Mouse (Mus musculus): ENCODE results near the gene Car11.

The Car11 gene

DNA sequence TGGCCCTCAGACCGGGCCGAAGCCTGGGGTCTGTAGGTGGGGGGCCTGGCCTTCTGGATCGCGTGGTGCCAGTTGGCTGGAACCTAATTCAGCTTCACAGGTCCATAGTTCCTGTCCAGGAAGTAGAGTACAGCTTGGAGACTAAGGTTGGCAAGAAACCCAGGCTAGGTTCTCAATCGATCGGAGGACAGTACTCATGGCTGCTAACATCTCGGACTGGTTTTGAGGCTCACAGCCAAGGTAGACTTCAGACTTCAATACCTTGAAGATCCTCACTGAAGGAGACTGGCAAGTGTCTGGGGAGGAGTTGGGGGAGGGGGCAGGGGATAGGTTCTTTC is 21.6 kb downstream of the Car11 start:
- ATAC-seq (ENCODE audit: insufficient number of reproducible peaks, low FRiP score, low TSS enrichment): no peak

DNA sequence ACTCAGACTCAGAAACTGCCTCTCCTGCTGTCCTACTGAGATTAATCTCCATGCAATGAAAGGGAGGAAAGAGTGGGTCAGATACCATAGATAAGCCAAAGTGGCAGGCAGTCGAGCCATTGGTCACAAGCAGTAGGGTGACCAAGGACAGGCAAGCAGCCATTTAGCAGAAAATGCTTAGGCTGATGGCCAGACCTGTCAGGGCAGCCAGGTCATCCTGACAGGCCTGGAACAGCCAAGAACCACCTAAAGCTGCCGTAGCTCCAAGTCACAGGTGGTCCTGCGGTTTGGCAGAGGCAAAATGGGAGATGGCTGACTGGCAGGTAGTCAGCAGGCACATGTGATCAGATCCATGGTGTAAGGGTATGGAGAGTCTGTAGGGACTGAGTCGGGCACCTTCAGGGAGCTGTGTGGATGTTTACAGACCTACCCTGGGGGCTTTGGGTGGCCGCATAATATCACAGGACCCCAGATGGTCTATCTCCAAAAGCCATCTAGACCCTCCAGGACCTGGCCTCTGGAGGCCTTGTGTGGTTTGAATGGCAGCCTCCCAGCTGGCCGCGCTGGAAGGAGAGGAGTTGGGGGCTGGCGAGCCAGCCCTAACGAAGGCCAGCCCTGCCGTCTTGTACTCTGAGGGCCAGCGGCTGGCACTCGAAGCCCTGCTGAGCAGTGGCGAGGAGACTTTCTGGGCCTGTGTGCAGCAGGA is 22.2 kb downstream of the Car11 start:
- ATAC-seq (ENCODE audit: insufficient number of reproducible peaks, low FRiP score, low TSS enrichment): no peak

DNA sequence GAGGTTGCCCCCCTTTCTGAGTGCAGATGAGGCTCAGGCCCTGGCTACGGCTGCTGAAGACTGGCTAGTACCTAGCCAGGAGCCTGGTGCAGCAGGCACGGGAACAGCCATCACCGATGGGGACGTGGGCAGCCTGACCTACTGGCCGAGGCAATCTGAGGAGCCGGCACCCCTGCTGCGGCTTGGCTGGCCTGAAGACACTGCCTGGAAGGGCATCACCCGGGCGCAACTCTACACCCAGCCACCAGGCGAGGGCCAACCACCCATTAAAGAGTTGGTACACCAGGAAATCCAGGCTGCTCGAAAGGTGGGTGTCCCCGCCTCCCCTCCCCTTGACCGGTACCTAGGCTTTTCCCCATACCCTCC is 22.7 kb downstream of the Car11 start:
- no peak for ATAC-seq (ENCODE audit: insufficient number of reproducible peaks, low FRiP score, low TSS enrichment)

DNA sequence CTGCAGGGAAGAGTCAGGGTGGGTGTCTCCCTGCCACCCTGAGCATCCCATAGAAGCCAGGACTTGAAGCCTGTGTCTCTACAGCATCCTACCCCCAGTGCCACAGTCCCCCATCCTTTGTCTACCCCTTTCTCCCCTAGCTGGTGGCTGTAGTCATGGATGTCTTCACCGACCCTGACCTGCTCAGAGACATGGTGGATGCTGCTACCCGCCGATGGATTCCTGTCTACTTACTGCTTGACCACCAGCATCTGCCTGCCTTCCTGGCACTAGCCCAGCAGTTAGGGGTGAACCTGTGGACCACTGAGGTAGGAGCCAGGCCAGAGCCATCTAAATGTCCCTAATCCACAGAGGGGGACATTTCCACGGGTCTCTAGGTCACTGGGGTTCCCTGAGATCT is 23.7 kb downstream of the Car11 start:
- no peak for ATAC-seq (ENCODE audit: insufficient number of reproducible peaks, low FRiP score, low TSS enrichment)

DNA sequence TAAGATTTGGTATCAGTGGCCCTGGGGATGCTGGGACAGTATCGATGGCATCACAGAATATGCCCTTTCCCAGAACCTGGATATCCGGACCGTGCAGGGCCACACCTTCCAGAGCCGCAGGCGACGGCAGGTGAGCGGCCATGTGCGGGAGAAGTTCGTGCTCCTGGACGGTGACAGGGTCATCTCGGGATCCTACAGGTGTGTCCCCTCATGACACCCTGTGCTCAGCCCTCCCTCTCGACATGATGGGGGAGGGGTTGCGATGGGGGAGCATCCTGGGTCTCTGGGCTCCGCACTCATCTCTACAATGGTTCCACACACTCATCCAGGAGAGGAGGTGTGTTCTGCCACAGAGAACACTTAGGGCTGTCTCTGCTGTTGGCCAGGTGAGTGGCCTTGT is 24.1 kb downstream of the Car11 start:
- ATAC-seq (ENCODE audit: insufficient number of reproducible peaks, low FRiP score, low TSS enrichment): no peak

DNA sequence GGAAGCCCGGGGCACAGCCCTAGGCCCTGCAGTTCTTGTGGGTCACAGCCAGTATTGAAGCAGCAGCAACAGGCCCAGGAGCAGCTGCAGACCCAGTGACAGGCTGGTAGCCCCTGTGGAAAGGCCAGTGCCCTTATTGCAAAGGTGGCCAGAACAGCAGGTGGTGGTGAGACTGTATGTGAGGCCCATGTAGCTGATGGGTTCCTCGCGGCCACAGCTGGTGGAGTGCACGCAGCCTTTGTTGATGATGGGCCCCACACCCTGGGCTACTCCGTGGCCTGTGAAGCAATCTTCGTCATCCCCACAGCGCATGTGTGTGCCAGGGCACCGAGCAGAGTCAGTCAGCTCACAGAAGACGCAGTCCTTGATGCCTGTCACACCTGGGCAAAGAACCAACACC is 25.5 kb downstream of the Car11 start:
- no peak for ATAC-seq (ENCODE audit: insufficient number of reproducible peaks, low FRiP score, low TSS enrichment)

DNA sequence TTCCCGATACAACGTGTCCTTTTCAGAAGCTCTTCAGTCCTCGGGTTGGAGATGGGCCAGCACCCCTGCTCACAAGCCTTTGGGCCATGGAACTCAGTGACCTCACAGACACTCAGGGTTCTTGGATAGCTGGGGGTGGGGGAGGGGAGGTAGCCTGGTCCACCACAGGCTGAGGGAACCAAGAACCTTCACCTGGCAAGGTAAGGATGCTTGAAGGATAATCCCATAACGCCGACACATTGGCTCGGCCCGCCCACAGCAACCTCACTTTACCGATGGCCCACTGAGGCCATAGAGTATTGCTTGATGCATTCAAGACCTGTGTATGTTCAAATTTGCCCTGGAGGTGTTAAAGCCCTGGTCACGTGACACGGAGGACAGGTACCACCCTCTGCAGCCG is 26.1 kb downstream of the Car11 start, which contains the start of gene Spaca4:
Gene Spaca4, minus strand, starts transcription at position 101 of the 400 bp plus-strand sequence.
- no peak for ATAC-seq (ENCODE audit: insufficient number of reproducible peaks, low FRiP score, low TSS enrichment)

DNA sequence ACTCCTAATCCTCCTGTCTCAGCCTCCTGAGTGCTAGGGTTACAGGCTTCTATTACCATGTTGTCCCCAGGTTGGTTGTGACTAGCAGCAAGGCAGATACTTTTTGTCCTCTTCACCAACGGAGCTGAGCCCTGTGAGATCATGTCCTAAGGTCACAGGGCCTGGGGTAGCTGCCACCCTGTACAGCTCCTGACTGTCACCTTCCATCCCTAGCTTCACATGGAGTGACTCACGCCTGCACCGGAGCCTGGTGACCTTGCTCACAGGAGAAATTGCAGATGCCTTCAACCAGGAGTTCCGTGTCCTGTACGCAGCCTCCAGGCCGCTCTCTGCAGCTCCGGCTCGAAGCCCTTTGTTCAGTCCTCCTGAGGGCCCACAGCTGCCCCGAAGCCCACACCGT is 26.8 kb downstream of the Car11 start:
- no peak for ATAC-seq (ENCODE audit: insufficient number of reproducible peaks, low FRiP score, low TSS enrichment)

DNA sequence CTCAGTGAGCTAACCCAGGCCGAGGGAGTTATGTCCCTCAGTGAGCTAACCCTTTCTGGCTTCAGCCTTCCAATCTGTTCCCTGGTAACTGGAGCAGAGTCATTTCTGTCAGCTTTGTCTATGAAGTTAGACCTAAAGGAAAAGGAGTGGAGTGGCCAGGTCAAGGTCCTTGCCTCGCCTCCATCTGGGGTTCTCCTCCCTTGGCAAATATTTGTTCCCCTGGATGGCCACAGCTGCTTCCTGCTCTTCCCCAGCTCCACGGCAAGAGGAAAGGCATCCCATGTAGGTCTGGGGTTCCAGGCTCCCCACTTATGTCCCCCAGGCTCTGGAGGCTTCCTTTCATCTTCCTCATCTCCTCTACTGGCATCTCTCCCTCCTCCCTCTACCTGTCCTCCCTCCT is 28.0 kb downstream of the Car11 start:
- ATAC-seq (ENCODE audit: insufficient number of reproducible peaks, low FRiP score, low TSS enrichment): no peak

DNA sequence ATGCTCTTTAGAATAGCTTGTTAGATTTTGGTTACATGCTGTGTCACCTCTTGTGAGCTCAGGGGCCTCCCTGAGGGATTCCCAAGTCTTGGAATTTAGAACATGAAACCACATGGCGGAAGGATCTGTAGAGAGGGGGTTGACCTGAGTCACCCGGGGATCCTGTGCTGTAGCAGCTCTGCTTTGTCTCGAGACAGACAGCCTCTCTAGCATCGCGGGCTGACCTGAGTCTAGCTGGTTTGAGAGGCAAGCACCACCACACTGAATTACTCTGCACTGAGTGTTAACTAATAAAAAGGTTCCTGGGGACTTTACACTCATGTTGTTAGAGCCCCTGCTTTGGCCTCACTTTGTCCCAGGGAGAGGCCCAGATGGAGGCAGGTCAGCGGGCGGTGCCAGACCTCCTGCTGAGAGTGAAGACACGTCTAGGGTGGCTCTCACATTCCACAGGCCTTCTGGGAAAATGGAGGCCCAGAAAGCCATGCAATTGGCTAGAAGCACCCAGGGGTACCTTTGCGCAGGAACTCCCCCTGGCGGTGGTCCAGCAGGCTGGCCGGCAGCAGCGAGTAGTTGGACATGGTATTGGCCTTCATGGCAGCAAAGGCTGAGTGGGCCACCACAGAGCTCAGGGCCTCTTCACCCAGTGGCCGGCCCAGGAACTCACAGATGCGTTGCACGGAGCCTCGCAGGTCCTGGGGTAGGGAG is 31.2 kb downstream of the Car11 start:
- no peak for ATAC-seq (ENCODE audit: insufficient number of reproducible peaks, low FRiP score, low TSS enrichment)

DNA sequence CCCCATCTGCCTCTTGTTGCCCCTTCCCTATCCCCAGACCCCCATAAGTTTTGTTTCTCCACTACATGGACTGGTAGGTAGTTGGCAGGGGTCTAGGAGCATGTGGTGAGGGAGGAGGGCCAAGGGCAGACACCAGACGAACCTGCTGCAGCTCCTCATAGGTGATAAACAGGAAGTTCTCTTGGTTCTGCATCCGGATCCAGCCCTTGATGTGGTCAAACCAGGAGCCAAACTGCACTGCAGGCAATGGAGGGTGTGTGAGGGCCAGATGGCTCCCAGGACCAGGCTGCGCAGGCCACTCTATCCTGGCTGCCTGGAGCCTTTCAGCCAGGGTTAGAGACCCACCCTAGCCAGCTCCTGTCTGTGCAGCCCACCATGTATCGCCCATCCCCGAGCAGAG is 33.8 kb downstream of the Car11 start:
- ATAC-seq (ENCODE audit: insufficient number of reproducible peaks, low FRiP score, low TSS enrichment): no peak

DNA sequence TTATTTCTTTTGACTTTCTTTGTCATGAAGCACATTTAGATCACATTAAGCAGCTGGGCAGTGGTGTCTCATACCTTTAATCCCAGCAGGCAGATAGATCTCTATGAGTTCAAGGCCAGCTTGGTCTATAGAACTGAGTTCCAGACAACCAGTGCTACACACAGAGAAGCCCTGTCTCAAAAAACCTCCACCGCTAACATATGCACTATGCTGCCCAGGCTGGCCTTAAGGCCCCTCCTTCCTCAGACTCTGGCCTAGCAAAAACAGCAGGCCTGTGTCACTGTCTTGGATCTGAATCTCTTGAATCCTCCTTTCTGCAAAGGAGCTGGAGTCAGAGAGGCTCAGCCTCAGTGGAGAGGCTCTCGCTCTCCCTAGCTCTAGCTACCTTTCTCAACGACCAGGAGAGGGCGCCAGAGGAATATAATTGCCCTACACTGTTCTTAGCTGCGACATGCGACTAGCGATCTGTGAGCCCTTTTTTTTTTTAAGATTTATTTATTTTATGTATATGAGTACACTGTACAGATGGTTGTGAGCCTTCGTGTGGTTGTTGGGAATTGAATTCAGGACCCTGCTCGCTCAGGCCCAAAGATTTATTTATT is 39.6 kb downstream of the Car11 start:
- no peak for ATAC-seq (ENCODE audit: insufficient number of reproducible peaks, low FRiP score, low TSS enrichment)

DNA sequence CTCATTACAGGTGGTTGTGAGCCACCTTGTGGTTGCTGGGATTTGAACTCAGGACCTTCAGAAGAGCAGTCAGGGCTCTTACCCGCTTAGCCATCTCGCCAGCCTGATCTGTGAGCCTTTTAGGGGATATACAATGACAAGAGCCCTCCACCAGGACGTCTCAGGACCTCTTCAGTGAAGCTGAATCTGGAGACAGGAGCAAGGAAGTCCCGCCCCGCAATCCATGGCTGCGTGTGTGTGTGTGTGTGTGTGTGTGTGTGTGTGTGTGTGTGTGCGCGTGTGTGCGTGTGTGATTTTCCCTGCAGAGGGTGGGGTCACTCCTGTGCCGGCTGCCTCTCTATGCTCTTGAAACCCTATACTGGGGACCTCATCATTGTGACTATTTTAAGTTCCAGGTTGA is 40.2 kb downstream of the Car11 start:
- no peak for ATAC-seq (ENCODE audit: insufficient number of reproducible peaks, low FRiP score, low TSS enrichment)

DNA sequence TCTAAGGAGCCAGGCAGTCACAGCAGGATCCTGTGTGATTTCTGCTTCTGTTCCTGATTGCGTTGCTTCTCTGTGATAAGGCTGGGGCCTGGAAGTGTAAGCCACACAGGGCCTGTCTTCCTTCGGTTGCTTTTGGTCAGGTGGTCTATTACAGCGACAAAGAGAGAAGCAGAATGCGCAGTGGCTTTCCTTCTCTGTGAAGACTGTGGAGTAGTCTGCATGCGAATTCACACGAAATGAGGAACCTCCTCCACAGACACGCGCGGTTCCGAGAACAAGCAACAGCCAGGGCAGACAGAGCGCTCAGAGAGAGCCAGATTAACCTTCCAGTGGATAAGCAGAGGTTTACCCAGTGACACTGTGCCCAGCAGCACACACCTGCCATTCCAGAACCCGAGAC is 41.7 kb downstream of the Car11 start:
- ATAC-seq (ENCODE audit: insufficient number of reproducible peaks, low FRiP score, low TSS enrichment): no peak

DNA sequence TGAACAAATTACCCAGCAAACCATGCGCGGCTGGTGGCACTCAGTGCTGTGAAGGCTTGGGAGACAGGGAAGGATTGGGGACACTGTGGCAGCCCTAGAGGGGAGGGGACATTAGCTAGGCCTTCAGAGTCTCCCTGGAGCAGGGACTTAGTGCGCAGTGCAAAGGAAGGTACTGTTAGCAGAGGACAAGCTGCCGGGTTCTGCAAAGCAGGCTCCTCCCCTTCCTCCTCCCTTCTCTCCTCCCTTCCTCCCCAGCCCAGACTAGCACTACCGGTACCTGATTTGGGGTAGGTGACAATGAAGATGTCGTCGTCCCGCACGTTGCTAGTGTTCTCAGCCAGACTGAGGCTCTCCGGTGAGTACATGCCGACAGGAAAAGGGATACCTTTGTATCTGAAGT is 42.1 kb downstream of the Car11 start:
- no peak; the same call in 1 of the 2 replicates for ATAC-seq (ENCODE audit: insufficient number of reproducible peaks, low FRiP score, low TSS enrichment)

DNA sequence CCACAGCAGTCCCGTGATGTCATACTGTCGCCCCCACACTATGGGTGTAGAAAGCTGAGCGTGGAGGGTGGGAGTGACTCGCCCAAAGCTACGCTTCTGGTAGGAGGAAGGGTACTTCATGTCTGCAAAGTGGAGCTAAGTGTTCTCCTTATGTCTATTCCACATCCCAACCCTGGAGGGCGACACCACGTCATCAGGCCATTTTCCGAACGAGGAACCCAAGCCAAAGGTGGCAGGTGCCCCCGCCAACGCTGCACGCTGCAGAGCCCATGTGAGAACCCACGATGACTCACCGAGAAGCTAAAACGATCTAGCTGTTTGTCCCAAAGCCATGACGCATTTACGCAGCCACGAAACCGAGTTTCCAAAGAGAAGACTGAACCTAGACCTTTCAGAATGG is 42.7 kb downstream of the Car11 start:
- ATAC-seq (ENCODE audit: insufficient number of reproducible peaks, low FRiP score, low TSS enrichment): no peak

DNA sequence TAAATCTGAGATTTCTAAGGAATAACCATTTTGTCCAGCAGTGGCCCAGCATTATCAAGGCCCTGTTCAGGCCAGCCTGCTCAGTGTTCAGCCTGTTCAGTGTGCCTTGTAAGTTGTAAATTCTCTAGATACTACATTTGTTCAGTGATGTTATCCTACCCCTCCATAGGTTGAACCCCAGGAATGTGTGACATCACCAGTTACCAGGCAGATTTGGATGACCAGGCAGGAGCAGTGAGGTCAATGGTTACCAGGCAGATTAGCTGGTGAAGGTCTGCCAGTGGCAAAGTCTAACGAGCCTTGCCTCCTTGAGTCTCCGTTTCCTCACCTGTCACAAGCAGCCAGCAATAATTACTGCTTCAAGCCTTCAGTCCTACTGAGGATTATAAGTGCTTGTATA is 44.7 kb downstream of the Car11 start:
- ATAC-seq (ENCODE audit: insufficient number of reproducible peaks, low FRiP score, low TSS enrichment): no peak

DNA sequence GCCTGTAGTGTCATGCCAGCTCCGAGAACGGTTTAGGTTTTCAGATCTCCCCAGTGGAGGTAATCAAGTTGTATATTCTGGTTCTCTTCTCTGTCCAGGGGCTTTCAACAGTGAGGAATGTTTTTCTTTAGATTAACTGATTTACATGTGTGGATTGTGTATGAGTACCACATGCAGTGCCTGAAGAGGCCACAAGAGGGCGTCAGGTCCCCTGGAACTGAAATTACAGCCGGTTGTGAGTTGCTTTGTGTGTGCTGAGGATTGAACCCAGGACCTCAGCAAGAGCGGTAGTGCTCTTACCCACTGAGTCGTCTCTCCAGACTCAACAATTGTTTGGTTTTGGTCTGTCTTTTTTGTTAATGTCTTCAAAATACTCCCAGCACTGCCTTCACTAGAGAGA is 46.9 kb downstream of the Car11 start:
- no peak for ATAC-seq (ENCODE audit: insufficient number of reproducible peaks, low FRiP score, low TSS enrichment)

DNA sequence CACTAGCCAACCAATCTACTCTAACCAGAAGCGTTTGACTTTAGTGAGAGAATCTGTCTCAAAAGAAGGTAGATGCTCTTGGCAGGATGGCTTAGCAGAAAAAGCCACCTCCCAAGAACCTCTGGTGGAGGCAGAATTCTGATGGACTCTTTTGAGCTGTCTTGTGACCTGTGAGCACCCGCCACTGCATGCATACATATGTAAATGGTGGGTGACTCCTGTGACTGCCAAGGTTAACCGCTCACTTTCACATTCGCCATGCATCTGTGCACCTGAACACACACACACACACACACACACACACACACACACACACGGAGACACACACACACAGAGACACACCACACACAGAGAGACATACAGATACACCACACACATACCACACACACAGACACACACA is 47.8 kb downstream of the Car11 start:
- ATAC-seq (ENCODE audit: insufficient number of reproducible peaks, low FRiP score, low TSS enrichment): no peak

DNA sequence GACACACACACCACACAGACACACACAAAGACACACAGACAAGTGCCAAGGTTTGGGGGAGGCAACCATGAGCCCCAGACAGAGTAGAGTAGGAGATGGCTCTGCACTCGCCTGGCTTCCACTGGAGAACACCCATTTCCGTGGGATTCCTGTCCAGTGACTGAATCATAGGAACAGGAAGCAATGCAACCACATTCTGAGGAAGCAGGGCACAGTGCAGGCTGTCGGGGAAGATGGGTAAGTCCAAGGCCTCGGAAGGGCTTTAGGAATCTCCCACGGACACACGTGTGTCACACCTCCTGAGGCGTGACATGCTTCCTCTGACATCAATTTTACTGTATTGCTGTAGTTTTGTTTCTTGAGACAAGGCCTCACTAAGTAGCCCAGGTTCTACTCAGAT is 48.5 kb downstream of the Car11 start:
- no peak for ATAC-seq (ENCODE audit: insufficient number of reproducible peaks, low FRiP score, low TSS enrichment)

DNA sequence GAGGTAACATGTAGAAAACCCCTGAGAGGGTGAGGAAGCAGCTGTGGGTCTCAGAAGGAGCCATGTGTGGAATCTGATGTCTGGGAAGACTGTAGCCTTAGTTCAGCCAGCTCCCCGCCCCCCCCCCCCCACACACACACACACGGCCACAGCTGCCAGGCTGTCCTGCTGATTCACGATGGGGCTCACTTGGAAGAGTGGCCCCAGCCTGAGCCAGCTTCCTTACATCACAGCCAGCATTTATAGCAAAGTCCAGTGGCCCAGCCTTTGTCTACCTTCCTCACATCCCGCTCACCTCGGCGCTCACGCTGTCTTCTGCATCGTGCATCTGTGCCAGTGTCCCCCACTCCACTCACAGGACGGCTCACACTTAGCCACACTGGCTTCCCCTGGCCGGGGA is 49.8 kb downstream of the Car11 start:
- no peak for ATAC-seq (ENCODE audit: insufficient number of reproducible peaks, low FRiP score, low TSS enrichment)

DNA sequence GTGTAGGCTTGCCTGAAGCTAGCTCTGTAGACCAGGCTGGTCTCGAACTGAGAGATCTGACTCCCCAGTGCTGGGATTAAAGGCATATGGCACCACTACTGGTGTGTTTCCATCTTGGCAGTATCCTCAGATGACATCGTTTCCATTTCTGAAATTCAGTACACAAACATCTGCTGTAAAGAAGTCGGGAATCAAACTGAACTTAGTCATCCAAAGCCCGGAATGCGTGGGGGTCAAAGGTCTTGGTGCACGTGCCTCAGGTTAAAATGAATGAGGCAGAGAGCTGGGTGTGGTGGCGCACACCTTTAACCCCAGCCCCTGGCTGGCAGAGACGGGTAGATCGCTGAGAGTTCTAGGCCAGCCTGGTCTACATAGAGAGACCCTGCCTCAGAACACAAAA is 50.5 kb downstream of the Car11 start:
- ATAC-seq (ENCODE audit: insufficient number of reproducible peaks, low FRiP score, low TSS enrichment): no peak
